Mouse (Mus musculus) thymus, postnatal 4 days (tissue): ENCODE data around the gene Ezr.
"Not testable (repeated sequence)": the region's sequence is repeated elsewhere in the genome, so short reads cannot be mapped to it uniquely, and the experiment has no call there.

Source experiments
- DNase-seq: peaks from one replicate; pipeline ENCODE4 v3.0.0; 2021

Ezr gene

GRCm38 (mm10) chr17:6741271-6741670 is 41.3 kb downstream of the Ezr start:
- DNase-seq = no peak

- DNase-seq = peak; percentile 18
Observed at GRCm38 (mm10) chr17:6740331-6741170, 42.0 kb downstream of the Ezr start.

- DNase-seq = peak; percentile 10
Observed at GRCm38 (mm10) chr17:6739756-6740155, 42.8 kb downstream of the Ezr start.

GRCm38 (mm10) chr17:6739266-6739665 is 43.3 kb downstream of the Ezr start:
- peak; percentile 17 for DNase-seq

- no peak for DNase-seq
Observed at GRCm38 (mm10) chr17:6738836-6739235, 43.7 kb downstream of the Ezr start.

GRCm38 (mm10) chr17:6737273-6737997 is 45.1 kb downstream of the Ezr start:
- DNase-seq = no peak

- DNase-seq = no peak
Observed at GRCm38 (mm10) chr17:6736306-6737272, 46.0 kb downstream of the Ezr start.

- no peak for DNase-seq
Observed at GRCm38 (mm10) chr17:6734746-6735441, 47.7 kb downstream of the Ezr start.

GRCm38 (mm10) chr17:6733322-6733875 is 49.2 kb downstream of the Ezr start:
- DNase-seq = no peak

GRCm38 (mm10) chr17:6732665-6733064 is 49.9 kb downstream of the Ezr start:
- no peak for DNase-seq

GRCm38 (mm10) chr17:6731634-6732033 is 51.0 kb downstream of the Ezr start:
- DNase-seq = no peak

- no peak for DNase-seq
Observed at GRCm38 (mm10) chr17:6731132-6731531, 51.5 kb downstream of the Ezr start.

- no peak for DNase-seq
Observed at GRCm38 (mm10) chr17:6729244-6729742, 53.3 kb downstream of the Ezr start.

- no peak for DNase-seq
Observed at GRCm38 (mm10) chr17:6727996-6728610, 54.5 kb downstream of the Ezr start.

GRCm38 (mm10) chr17:6713944-6714343 is 68.6 kb downstream of the Ezr start:
- not testable (repeated sequence) for DNase-seq

- not testable (repeated sequence) for DNase-seq
Observed at GRCm38 (mm10) chr17:6713483-6713882, 69.1 kb downstream of the Ezr start.

GRCm38 (mm10) chr17:6708194-6708593 is 74.4 kb downstream of the Ezr start:
- not testable (repeated sequence) for DNase-seq

GRCm38 (mm10) chr17:6707422-6707821 is 75.2 kb downstream of the Ezr start:
- DNase-seq = not testable (repeated sequence)

GRCm38 (mm10) chr17:6706448-6706847 is 76.1 kb downstream of the Ezr start:
- DNase-seq = not testable (repeated sequence)

GRCm38 (mm10) chr17:6703381-6704270 is 79.0 kb downstream of the Ezr start:
- DNase-seq = not testable (repeated sequence)
